Mouse (Mus musculus): ENCODE data around the gene Tenm2. TPM values are rescaled to one million over a fixed set of nuclear protein-coding genes. Genes with fewer than 3 reads are reported as not detected.

Tenm2 gene
- total RNA-seq, 1 experiment from 2014 or later: 0.12 TPM

GRCm38 (mm10) chr11:36009281-36010208 lies 1226.2 kb downstream of the Tenm2 start:
- ATAC-seq (ENCODE audit: extremely low read depth, insufficient number of reproducible peaks, low FRiP score, poor library complexity, severe bottlenecking): no peak

- ATAC-seq (ENCODE audit: extremely low read depth, insufficient number of reproducible peaks, low FRiP score, poor library complexity, severe bottlenecking): no peak
Observed at GRCm38 (mm10) chr11:36002900-36003299, 1232.9 kb downstream of the Tenm2 start.

- ATAC-seq (ENCODE audit: extremely low read depth, insufficient number of reproducible peaks, low FRiP score, poor library complexity, severe bottlenecking): no peak
Observed at GRCm38 (mm10) chr11:36001282-36001970, 1234.3 kb downstream of the Tenm2 start.

GRCm38 (mm10) chr11:36000585-36001281 lies 1235.0 kb downstream of the Tenm2 start:
- ATAC-seq (ENCODE audit: extremely low read depth, insufficient number of reproducible peaks, low FRiP score, poor library complexity, severe bottlenecking): no peak

- no peak for ATAC-seq (ENCODE audit: extremely low read depth, insufficient number of reproducible peaks, low FRiP score, poor library complexity, severe bottlenecking)
Observed at GRCm38 (mm10) chr11:36000038-36000437, 1235.7 kb downstream of the Tenm2 start.

- ATAC-seq (ENCODE audit: extremely low read depth, insufficient number of reproducible peaks, low FRiP score, poor library complexity, severe bottlenecking): no peak
Observed at GRCm38 (mm10) chr11:35998048-35998447, 1237.7 kb downstream of the Tenm2 start.

GRCm38 (mm10) chr11:35995310-35995709 lies 1240.5 kb downstream of the Tenm2 start:
- ATAC-seq (ENCODE audit: extremely low read depth, insufficient number of reproducible peaks, low FRiP score, poor library complexity, severe bottlenecking): no peak

- no peak for ATAC-seq (ENCODE audit: extremely low read depth, insufficient number of reproducible peaks, low FRiP score, poor library complexity, severe bottlenecking)
Observed at GRCm38 (mm10) chr11:35991846-35992245, 1243.9 kb downstream of the Tenm2 start.

- no peak for ATAC-seq (ENCODE audit: extremely low read depth, insufficient number of reproducible peaks, low FRiP score, poor library complexity, severe bottlenecking)
Observed at GRCm38 (mm10) chr11:35989967-35990366, 1245.8 kb downstream of the Tenm2 start.

GRCm38 (mm10) chr11:35985841-35986393 lies 1249.8 kb downstream of the Tenm2 start:
- ATAC-seq (ENCODE audit: extremely low read depth, insufficient number of reproducible peaks, low FRiP score, poor library complexity, severe bottlenecking): no peak

GRCm38 (mm10) chr11:35982734-35983133 lies 1253.0 kb downstream of the Tenm2 start:
- ATAC-seq (ENCODE audit: extremely low read depth, insufficient number of reproducible peaks, low FRiP score, poor library complexity, severe bottlenecking): no peak

- no peak for ATAC-seq (ENCODE audit: extremely low read depth, insufficient number of reproducible peaks, low FRiP score, poor library complexity, severe bottlenecking)
Observed at GRCm38 (mm10) chr11:35980411-35980917, 1255.3 kb downstream of the Tenm2 start, which contains the start of gene Wwc1. TSS of gene Wwc1 (minus strand) at chr11:35980527.

- no peak for ATAC-seq (ENCODE audit: extremely low read depth, insufficient number of reproducible peaks, low FRiP score, poor library complexity, severe bottlenecking)
Observed at GRCm38 (mm10) chr11:35979733-35980410, 1255.9 kb downstream of the Tenm2 start.

GRCm38 (mm10) chr11:35979266-35979732 lies 1256.5 kb downstream of the Tenm2 start:
- no peak for ATAC-seq (ENCODE audit: extremely low read depth, insufficient number of reproducible peaks, low FRiP score, poor library complexity, severe bottlenecking)

GRCm38 (mm10) chr11:35977796-35978195 lies 1258.0 kb downstream of the Tenm2 start:
- no peak for ATAC-seq (ENCODE audit: extremely low read depth, insufficient number of reproducible peaks, low FRiP score, poor library complexity, severe bottlenecking)

- ATAC-seq (ENCODE audit: extremely low read depth, insufficient number of reproducible peaks, low FRiP score, poor library complexity, severe bottlenecking): no peak
Observed at GRCm38 (mm10) chr11:35977096-35977495, 1258.7 kb downstream of the Tenm2 start.

GRCm38 (mm10) chr11:35976482-35976881 lies 1259.3 kb downstream of the Tenm2 start:
- ATAC-seq (ENCODE audit: extremely low read depth, insufficient number of reproducible peaks, low FRiP score, poor library complexity, severe bottlenecking): no peak
